Comparison of ENCODE assay signal across 17 mouse cellular contexts in the genomic region with DNA sequence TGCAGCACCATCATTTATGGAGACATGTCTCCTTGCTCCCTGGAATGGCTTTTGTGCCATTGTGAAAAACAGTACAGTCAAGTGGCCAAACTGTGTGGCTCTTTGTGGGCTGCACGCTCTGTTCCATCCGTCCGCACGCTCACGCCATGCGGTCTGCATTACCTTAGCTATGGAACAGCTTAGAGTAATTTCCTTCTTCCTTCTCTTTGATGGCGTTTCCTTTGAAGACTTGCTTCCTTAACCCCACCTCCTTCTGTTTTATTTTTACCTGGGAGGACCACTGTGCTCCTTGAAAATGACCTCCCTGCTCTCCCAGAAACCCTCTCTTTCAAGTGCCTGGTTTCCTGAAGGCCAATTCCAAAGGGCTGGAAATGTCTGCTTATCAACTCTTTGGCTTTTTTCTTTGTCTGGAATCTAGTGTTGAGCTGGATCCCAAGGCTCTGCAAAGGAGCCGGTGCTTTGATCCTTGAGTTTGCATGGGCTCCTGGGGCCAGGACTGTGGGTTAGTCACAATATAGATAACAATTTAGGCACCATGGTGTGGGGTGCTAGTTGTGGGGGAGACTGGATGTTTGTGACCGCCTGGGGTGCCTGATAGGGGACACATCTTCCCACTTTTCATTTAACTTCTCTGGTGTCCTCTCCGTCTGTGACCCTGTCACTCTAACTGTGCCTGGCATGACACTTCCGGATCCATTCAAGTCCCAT.
A peak's percentile ranks its signal among the peaks of the same experiment; 100 is the strongest.
DNase-seq lines count a peak whose midpoint lies in the region; ATAC-seq lines count a peak whose summit lies in the region.
"Had no signal": no experiment of that assay in that cellular context is flagged by ENCODE, and none has a peak within 500 bp of the region (broad histone marks: within the 10 kb centered on the region; RNA-seq: fewer than 3 reads in every experiment).

No protein-coding gene starts in this region.

- H3K27ac ChIP-seq in kidney, embryonic 16.5 days (ENCODE audit: low read length) = no peak overlapping the region
- no peak overlapping the region; the same call in 1 of the 2 replicates for H3K27ac ChIP-seq in embryonic facial prominence, embryonic 11.5 days (replicated peaks; ENCODE audit: low read depth, low read length)
- H3K27ac ChIP-seq in hindbrain, embryonic 14.5 days = no peak overlapping the region
- H3K27ac ChIP-seq: liver, embryonic 13.5 days; midbrain, embryonic 10.5 days; neural tube, embryonic 15.5 days had no signal

- H3K4me1 ChIP-seq in kidney, embryonic 16.5 days (ENCODE audit: insufficient read depth, low read length) = 0 out of 2 replicates have a peak, but pooled peaks cover 4% of the 10 kb centered on the region
- no peaks in the 10 kb centered on the region; the same call in 1 of the 2 replicates for H3K4me1 ChIP-seq in embryonic facial prominence, embryonic 11.5 days (ENCODE audit: control insufficient read depth, insufficient read depth, low read length)
- H3K4me1 ChIP-seq in hindbrain, embryonic 14.5 days (replicated peaks; ENCODE audit: control insufficient read depth, insufficient read depth, low read length) = peaks cover 12% of the 10 kb centered on the region
- H3K4me1 ChIP-seq: liver, embryonic 13.5 days had no signal

- whole genome bisulfite sequencing in kidney, embryonic 16.5 days = 61% methylated on average over 11 of the region's 11 CpGs
- 42% methylated on average over 11 of the region's 11 CpGs for WGBS in embryonic facial prominence, embryonic 11.5 days
- 78% methylated on average over 11 of the region's 11 CpGs for WGBS in hindbrain, embryonic 14.5 days

- no peaks in the 10 kb centered on the region for H3K9me3 ChIP-seq in kidney, embryonic 16.5 days (ENCODE audit: low read length)
- H3K9me3 ChIP-seq in embryonic facial prominence, embryonic 11.5 days (replicated peaks; ENCODE audit: control insufficient read depth, low read length) = no peaks in the 10 kb centered on the region
- H3K9me3 ChIP-seq in hindbrain, embryonic 14.5 days (ENCODE audit: control insufficient read depth, low read length) = no peaks in the 10 kb centered on the region
- H3K9me3 ChIP-seq: liver, embryonic 13.5 days; midbrain, embryonic 10.5 days; neural tube, embryonic 15.5 days had no signal

- H3K4me2 ChIP-seq in kidney, embryonic 16.5 days (replicated peaks; ENCODE audit: low read depth, low read length) = no peak overlapping the region
- no peak overlapping the region for H3K4me2 ChIP-seq in embryonic facial prominence, embryonic 11.5 days (ENCODE audit: low read depth, low read length)
- no peak overlapping the region for H3K4me2 ChIP-seq in hindbrain, embryonic 14.5 days (replicated peaks)
- H3K4me2 ChIP-seq: liver, embryonic 13.5 days; neural tube, embryonic 15.5 days had no signal

- no peaks in the 10 kb centered on the region for H3K36me3 ChIP-seq in kidney, embryonic 16.5 days (ENCODE audit: insufficient read depth, low read length)
- H3K36me3 ChIP-seq in embryonic facial prominence, embryonic 11.5 days (replicated peaks; ENCODE audit: control insufficient read depth, insufficient read depth, low read depth, low read length) = no peaks in the 10 kb centered on the region
- no peaks in the 10 kb centered on the region for H3K36me3 ChIP-seq in hindbrain, embryonic 14.5 days (replicated peaks; ENCODE audit: control insufficient read depth, insufficient read depth)
- H3K36me3 ChIP-seq: liver, embryonic 13.5 days; midbrain, embryonic 10.5 days; neural tube, embryonic 15.5 days had no signal

- H3K27me3 ChIP-seq in kidney, embryonic 16.5 days (ENCODE audit: insufficient read depth, low read length) = no peaks in the 10 kb centered on the region
- no peaks in the 10 kb centered on the region for H3K27me3 ChIP-seq in embryonic facial prominence, embryonic 11.5 days (ENCODE audit: control insufficient read depth, insufficient read depth, low read length)
- H3K27me3 ChIP-seq in hindbrain, embryonic 14.5 days (ENCODE audit: control insufficient read depth, insufficient read depth, low read length) = no peaks in the 10 kb centered on the region
- H3K27me3 ChIP-seq: liver, embryonic 13.5 days; neural tube, embryonic 15.5 days; Patski had no signal

- H3K4me3 ChIP-seq in kidney, embryonic 16.5 days (ENCODE audit: low read length) = no peak overlapping the region
- H3K4me3 ChIP-seq in embryonic facial prominence, embryonic 11.5 days (ENCODE audit: low read depth, low read length) = no peak overlapping the region
- H3K4me3 ChIP-seq in hindbrain, embryonic 14.5 days (replicated peaks; ENCODE audit: low read length) = no peak overlapping the region
- H3K4me3 ChIP-seq: erythroblast, embryonic 14.5 days; liver, embryonic 13.5 days; midbrain, embryonic 10.5 days; neural tube, embryonic 15.5 days had no signal

- ATAC-seq in kidney, embryonic 16.5 days (ENCODE audit: low FRiP score, low TSS enrichment) = 0 out of 2 replicates have a peak, but pooled peaks have one; percentile 42
- ATAC-seq in embryonic facial prominence, embryonic 11.5 days (replicated peaks; ENCODE audit: insufficient number of reproducible peaks, low FRiP score, low TSS enrichment, low read depth) = no peak
- ATAC-seq in hindbrain, embryonic 14.5 days (ENCODE audit: low FRiP score) = no peak
- ATAC-seq: Patski had no signal

- H3K9ac ChIP-seq in kidney, embryonic 16.5 days (replicated peaks; ENCODE audit: low read length) = no peak overlapping the region
- H3K9ac ChIP-seq in embryonic facial prominence, embryonic 11.5 days (replicated peaks; ENCODE audit: low read length) = no peak overlapping the region
- no peak overlapping the region for H3K9ac ChIP-seq in hindbrain, embryonic 14.5 days
- H3K9ac ChIP-seq: liver, embryonic 13.5 days; neural tube, embryonic 15.5 days had no signal

- peak; percentile 59 for DNase-seq in embryo, embryonic 10 days (ENCODE audit: low spot score)
- no peak for DNase-seq in embryo, embryonic 9.5 days (ENCODE audit: extremely low spot score)
- no peak for DNase-seq in kidney, adult 18-20 months
- DNase-seq in ES-CJ7 (ENCODE audit: low read depth, low spot score) = peak; percentile 58
- peak; percentile 75 for DNase-seq in embryonic facial prominence, embryonic 11.5 days (ENCODE audit: low spot score)
- no peak for DNase-seq in gastrocnemius, postnatal 25 days
- no peak for DNase-seq in hindbrain, embryonic 14.5 days (ENCODE audit: low spot score)
- DNase-seq: adrenal gland, adult 2 months; cerebellum, adult 11-12 months; kidney, postnatal 14 days; liver, embryonic 13.5 days; thymus, postnatal 25 days had no signal

Comparison
In these comparisons a context has a peak if more than half of its experiments do, and no peak if none do; other contexts are left out.
1. DNase-seq: peak in embryo, embryonic 10 days (single experiment), ES-CJ7 (single experiment) and embryonic facial prominence, embryonic 11.5 days (single experiment); none in embryo, embryonic 9.5 days (single experiment), kidney, adult 18-20 months (single experiment), gastrocnemius, postnatal 25 days (single experiment) and hindbrain, embryonic 14.5 days (single experiment).